Mouse (Mus musculus): ENCODE results near the gene Slc16a1.

DNA sequence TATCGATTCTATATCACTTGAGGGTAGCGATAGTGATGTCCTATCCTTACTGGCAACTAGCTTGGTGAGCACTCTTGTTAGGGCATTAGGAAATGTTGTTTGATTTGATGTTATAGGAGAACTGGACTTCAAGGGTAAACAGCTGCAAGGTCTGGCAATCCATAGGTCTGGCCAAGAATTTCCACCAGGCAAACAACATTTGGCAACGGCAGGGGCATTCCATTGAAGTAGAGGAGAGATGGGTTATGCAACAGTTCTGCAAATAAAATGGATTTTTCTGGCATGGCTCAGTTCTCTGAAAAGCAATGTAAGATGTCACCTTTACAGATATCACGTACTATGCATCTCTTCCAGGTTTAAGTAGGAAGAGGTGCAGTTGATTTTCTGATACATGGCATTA, 36.8 kb upstream of the Slc16a1 start:
- TF ChIP-seq GATA1 (IDR thresholded peaks at IDR 0.05; ENCODE audit: low read length) (no peak), TAL1 (IDR thresholded peaks at IDR 0.05; ENCODE audit: low read length) (no peak)
